In genomic region chr17:68176611-68177165, GRCm38 (mm10) we compare ENCODE assay signal across 9 mouse cellular contexts.
DNase-seq lines count a peak whose midpoint lies in the region; ATAC-seq and TF ChIP-seq lines count a peak whose summit lies in the region.
"Had no signal": no experiment of that assay in that cellular context is flagged by ENCODE, and none has a peak within 500 bp of the region (broad histone marks: within the 10 kb centered on the region; RNA-seq: fewer than 3 reads in every experiment).

No protein-coding gene starts in this region.

- no peak overlapping the region for H3K9ac ChIP-seq in kidney, embryonic 16.5 days (replicated peaks; ENCODE audit: low read length)
- no peak overlapping the region for H3K9ac ChIP-seq in MEL (ENCODE audit: control insufficient read depth, low read depth, low read length, poor library complexity, severe bottlenecking)
- no peak overlapping the region for H3K9ac ChIP-seq in forebrain, embryonic 13.5 days
- no peak overlapping the region for H3K9ac ChIP-seq in midbrain, postnatal 0 days (replicated peaks; ENCODE audit: low read length, poor library complexity, severe bottlenecking)
- H3K9ac ChIP-seq: hindbrain, embryonic 15.5 days had no signal

- no peak for TF ChIP-seq EP300 in MEL (IDR thresholded peaks at IDR 0.05; ENCODE audit: low read depth in 1 of 2, low read length in 2 of 2)

- peak; percentile 29 to 36 (median 33); a peak in 4 of 6 replicates for TF ChIP-seq CTCF in MEL (IDR thresholded peaks at IDR 0.05 in 2 of 3, conservative IDR thresholded peaks at IDR 0.05 in 1 of 3; ENCODE audit: control insufficient read depth in 1 of 3, insufficient read depth in 1 of 3, low read depth in 2 of 3, low read length in 3 of 3, poor library complexity in 1 of 3, severe bottlenecking in 1 of 3)
- peak; percentile 76 for TF ChIP-seq CTCF in midbrain, postnatal 0 days (IDR thresholded peaks at IDR 0.05)

- no peak overlapping the region for H3K27ac ChIP-seq in kidney, embryonic 16.5 days (ENCODE audit: low read length)
- H3K27ac ChIP-seq in MEL (ENCODE audit: control insufficient read depth, low read depth, low read length), result no peak overlapping the region
- no peak overlapping the region for H3K27ac ChIP-seq in forebrain, embryonic 13.5 days
- H3K27ac ChIP-seq in midbrain, postnatal 0 days (ENCODE audit: low read depth, low read length), result no peak overlapping the region
- H3K27ac ChIP-seq: hindbrain, embryonic 15.5 days had no signal

- 56% methylated on average over 9 of the region's 9 CpGs for WGBS in kidney, embryonic 16.5 days
- WGBS in forebrain, embryonic 13.5 days, result 63% methylated on average over 9 of the region's 9 CpGs
- WGBS in midbrain, postnatal 0 days, result 67% methylated on average over 9 of the region's 9 CpGs

- TF ChIP-seq RAD21 in MEL (IDR thresholded peaks at IDR 0.05; ENCODE audit: low read depth, low read length), result no peak; the same call in 1 of the 2 replicates

- no peaks in the 10 kb centered on the region for H3K79me2 ChIP-seq in MEL (ENCODE audit: control insufficient read depth, insufficient read depth, low read length, poor library complexity)

- peak; percentile 6 for DNase-seq in kidney, adult 11 months
- peak; percentile 27 for DNase-seq in MEL (ENCODE audit: low read depth, low spot score)
- peak; percentile 16 to 25 for DNase-seq in adrenal gland, postnatal 4 days (ENCODE audit: low spot score in 2 of 2)
- peak; percentile 69 to 71 for DNase-seq in layer of hippocampus, postnatal 10 days (ENCODE audit: low spot score in 2 of 2)
- DNase-seq in midbrain, postnatal 0 days (ENCODE audit: low spot score), result peak; percentile 81
- DNase-seq in T-cell, adult 2 months (ENCODE audit: low spot score), result no peak

- H3K9me3 ChIP-seq in kidney, embryonic 16.5 days (ENCODE audit: low read length), result no peaks in the 10 kb centered on the region
- H3K9me3 ChIP-seq in MEL (replicated peaks; ENCODE audit: insufficient read depth, low read length), result no peaks in the 10 kb centered on the region
- H3K9me3 ChIP-seq in forebrain, embryonic 13.5 days (replicated peaks), result no peaks in the 10 kb centered on the region
- no peaks in the 10 kb centered on the region for H3K9me3 ChIP-seq in midbrain, postnatal 0 days (ENCODE audit: low read length)
- H3K9me3 ChIP-seq: hindbrain, embryonic 15.5 days had no signal

- no peak for TF ChIP-seq POLR2A in MEL (IDR thresholded peaks at IDR 0.05; ENCODE audit: control insufficient read depth in 1 of 2, insufficient read depth in 1 of 2, low read depth in 1 of 2, low read length in 2 of 2, poor library complexity in 1 of 2)

- no peaks in the 10 kb centered on the region for H3K36me3 ChIP-seq in kidney, embryonic 16.5 days (ENCODE audit: insufficient read depth, low read length)
- H3K36me3 ChIP-seq in MEL (ENCODE audit: control insufficient read depth in 1 of 2, insufficient read depth in 2 of 2, low read length in 2 of 2), result no peaks in the 10 kb centered on the region
- H3K36me3 ChIP-seq in forebrain, embryonic 13.5 days (ENCODE audit: poor library complexity, severe bottlenecking), result no peaks in the 10 kb centered on the region
- no peaks in the 10 kb centered on the region for H3K36me3 ChIP-seq in midbrain, postnatal 0 days (ENCODE audit: insufficient read depth, low read length)
- H3K36me3 ChIP-seq: hindbrain, embryonic 15.5 days had no signal

- no peak overlapping the region for H3K4me2 ChIP-seq in kidney, embryonic 16.5 days (replicated peaks; ENCODE audit: low read depth, low read length)
- H3K4me2 ChIP-seq in forebrain, embryonic 13.5 days, result no peak overlapping the region
- H3K4me2 ChIP-seq in midbrain, postnatal 0 days (ENCODE audit: low read depth, low read length, poor library complexity, severe bottlenecking), result no peak overlapping the region
- H3K4me2 ChIP-seq: hindbrain, embryonic 15.5 days had no signal

- no peaks in the 10 kb centered on the region for H3K27me3 ChIP-seq in kidney, embryonic 16.5 days (ENCODE audit: insufficient read depth, low read length)
- H3K27me3 ChIP-seq in MEL (ENCODE audit: control insufficient read depth in 1 of 2, insufficient read depth in 2 of 2, low read length in 2 of 2), result no peaks in the 10 kb centered on the region
- H3K27me3 ChIP-seq in forebrain, embryonic 13.5 days, result no peaks in the 10 kb centered on the region
- H3K27me3 ChIP-seq in midbrain, postnatal 0 days (ENCODE audit: insufficient read depth, low read length), result no peaks in the 10 kb centered on the region
- H3K27me3 ChIP-seq: hindbrain, embryonic 15.5 days had no signal

- H3K4me1 ChIP-seq in kidney, embryonic 16.5 days (ENCODE audit: insufficient read depth, low read length), result no peaks in the 10 kb centered on the region
- H3K4me1 ChIP-seq in MEL (ENCODE audit: control insufficient read depth in 1 of 2, insufficient read depth in 2 of 2, low read length in 2 of 2), result no peaks in the 10 kb centered on the region
- no peaks in the 10 kb centered on the region for H3K4me1 ChIP-seq in forebrain, embryonic 13.5 days
- H3K4me1 ChIP-seq in midbrain, postnatal 0 days (ENCODE audit: insufficient read depth, low read length), result no peaks in the 10 kb centered on the region
- H3K4me1 ChIP-seq: hindbrain, embryonic 15.5 days had no signal

- H3K4me3 ChIP-seq in kidney, embryonic 16.5 days (ENCODE audit: low read length), result no peak overlapping the region
- H3K4me3 ChIP-seq in MEL (ENCODE audit: control insufficient read depth in 1 of 2, insufficient read depth in 1 of 2, low read depth in 2 of 2, low read length in 2 of 2), result no peak overlapping the region
- H3K4me3 ChIP-seq in forebrain, embryonic 13.5 days, result no peak overlapping the region
- H3K4me3 ChIP-seq in midbrain, postnatal 0 days (ENCODE audit: low read depth, low read length), result no peak overlapping the region
- H3K4me3 ChIP-seq: hindbrain, embryonic 15.5 days had no signal

- ATAC-seq in kidney, embryonic 16.5 days (ENCODE audit: low FRiP score, low TSS enrichment), result no peak
- 0 out of 2 replicates have a peak, but pooled peaks have one; percentile 41 for ATAC-seq in forebrain, embryonic 13.5 days
- no peak for ATAC-seq in midbrain, postnatal 0 days (ENCODE audit: low FRiP score)

TF ChIP-seq in MEL, 35 proteins besides CTCF, POLR2A, EP300 and RAD21:
- TF ChIP-seq ZC3H11A (IDR thresholded peaks at IDR 0.05; ENCODE audit: low read depth, low read length) (no peak), SMC3 (IDR thresholded peaks at IDR 0.05; ENCODE audit: low read depth, low read length) (peak; percentile 42), ETS1 (IDR thresholded peaks at IDR 0.05; ENCODE audit: low read depth, low read length) (no peak), GABPA (IDR thresholded peaks at IDR 0.05; ENCODE audit: low read depth, low read length) (no peak), TCF12 (IDR thresholded peaks at IDR 0.05; ENCODE audit: low read depth, low read length) (no peak)
